Mouse (Mus musculus) bone marrow macrophage, adult 2 months (primary cell): Measurements from ENCODE around the gene Hspa1b.

Source experiments
- CTCF ChIP-seq: IDR thresholded peaks from 2 replicates; pipeline ENCODE4 v1.5.1; 2012; ENCODE audit warnings: low read depth, mild to moderate bottlenecking, low read length, moderate library complexity
- POLR2A ChIP-seq: IDR thresholded peaks from 2 replicates; pipeline ENCODE4 v1.6.1; 2012; ENCODE audit warnings: mild to moderate bottlenecking, low read depth, low read length, borderline replicate concordance

DNA sequence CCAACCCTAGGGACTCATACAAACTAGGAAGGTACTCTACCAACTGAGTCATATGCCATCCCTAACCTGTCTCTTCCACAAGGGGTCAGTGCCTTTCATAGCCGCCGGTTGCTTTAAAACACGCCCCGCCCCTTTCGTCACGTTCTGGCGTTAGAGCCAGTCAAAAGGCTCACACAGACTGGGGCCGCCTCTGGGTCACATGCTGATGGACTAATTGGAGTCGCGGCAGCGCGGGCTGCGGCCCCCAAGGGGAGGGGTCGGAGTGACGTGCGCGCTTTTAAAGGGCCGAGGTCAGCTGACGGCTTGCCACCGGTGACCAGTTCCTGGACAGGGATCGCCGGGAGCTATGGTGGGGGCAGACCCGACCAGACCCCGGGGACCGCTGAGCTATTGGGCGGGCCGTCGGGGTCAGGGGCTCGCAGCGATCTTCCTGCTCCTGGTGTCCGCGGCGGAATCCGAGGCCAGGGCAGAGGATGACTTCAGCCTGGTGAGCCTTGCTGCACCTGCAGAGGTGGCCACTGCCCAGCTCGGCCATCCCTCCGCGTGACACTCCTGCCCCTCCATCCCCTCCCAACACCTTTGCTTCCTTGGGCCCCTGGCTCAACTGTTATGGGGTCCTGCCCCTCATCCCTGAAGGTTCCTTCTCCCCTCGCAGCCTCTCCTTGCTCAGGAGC lies 27.8 kb downstream of the Hspa1b start, which contains the start of gene Neu1:
- no peak for TF ChIP-seq CTCF
- peak; percentile 89; the same call in 1 of the 2 replicates for TF ChIP-seq POLR2A
